Mouse (Mus musculus) embryonic facial prominence, embryonic 11.5 days (tissue): ENCODE measurements around the gene Ppp1r12b. TPM values are rescaled to one million over a fixed set of nuclear protein-coding genes. Genes with fewer than 3 reads are reported as not detected.

ENCODE experiments used
- ATAC-seq: fragments of 200-750 bp; cut with Nextera tagmentation; replicated peaks from 2 replicates; pipeline ENCODE4 v1.8.0; 2017; ENCODE audit warnings: low read depth; ENCODE audit not compliant: insufficient number of reproducible peaks, low FRiP score, low TSS enrichment
- DNase-seq: peaks from one replicate; pipeline ENCODE4 v3.0.0-alpha.2; 2015; ENCODE audit warnings: low spot score
- H3K27ac ChIP-seq: fragments of 300-500 bp; sonication (generic); replicated peaks from 2 replicates; pipeline ENCODE4 v1.5.1; 2014; ENCODE audit warnings: mild to moderate bottlenecking, low read depth, low read length, control low read depth
- H3K27me3 ChIP-seq: fragments of 300-500 bp; sonication (generic); 2 replicates; pipeline ENCODE4 v1.6.1; 2014; ENCODE audit warnings: mild to moderate bottlenecking, low read length, moderate library complexity, mixed read lengths; ENCODE audit not compliant: control insufficient read depth, insufficient read depth
- H3K36me3 ChIP-seq: fragments of 300-500 bp; sonication (generic); replicated peaks from 2 replicates; pipeline ENCODE4 v1.6.1; 2014; ENCODE audit warnings: low read depth, mild to moderate bottlenecking, low read length, moderate library complexity, mixed read lengths; ENCODE audit not compliant: control insufficient read depth, insufficient read depth
- H3K4me1 ChIP-seq: fragments of 300-500 bp; sonication (generic); 2 replicates; pipeline ENCODE4 v1.6.1; 2014; ENCODE audit warnings: low read length, mixed read lengths; ENCODE audit not compliant: control insufficient read depth, insufficient read depth
- H3K4me2 ChIP-seq: fragments of 300-500 bp; sonication (generic); 2 replicates; pipeline ENCODE4 v1.6.1; 2014; ENCODE audit warnings: low read depth, mild to moderate bottlenecking, control low read depth, low read length, moderate library complexity
- H3K4me3 ChIP-seq: fragments of 300-500 bp; sonication (generic); 2 replicates; pipeline ENCODE4 v1.5.1; 2014; ENCODE audit warnings: low read depth, low read length, control low read depth
- H3K9ac ChIP-seq: fragments of 300-500 bp; sonication (generic); replicated peaks from 2 replicates; pipeline ENCODE4 v1.6.1; 2014; ENCODE audit warnings: mild to moderate bottlenecking, control low read depth, low read length
- H3K9me3 ChIP-seq: fragments of 300-500 bp; sonication (generic); replicated peaks from 2 replicates; pipeline ENCODE4 v1.6.1; 2016; ENCODE audit warnings: mild to moderate bottlenecking, low read length, inconsistent platforms, mixed read lengths; ENCODE audit not compliant: control insufficient read depth
- WGBS: fragments of 180-500 bp; shearing (Covaris S2); extraction: QIAGEN DNeasy Blood & Tissue Kit; methylation state at CpG from one replicate; pipeline ENCODE4 v1.1.7; 2014; 5-methylcytosine and 5-hydroxymethylcytosine counted together
- polyA plus RNA-seq: library from polyadenylated mRNA; unstranded; fragments of >200 nt; fragmentation: Nextera tagmentation; extraction: Ambion mirVana; gene quantifications from 2 replicates; pipeline ENCODE4 v1.2.1, GENCODE M21; 2014

The Ppp1r12b gene
- polyA plus RNA-seq, 1 experiment from 2014 or later: 5.0 TPM

- Histone ChIP-seq H3K36me3 (no peaks in the 10 kb centered on the region), H3K27me3 (no peaks in the 10 kb centered on the region), H3K4me3 (no peak overlapping the region), H3K27ac (no peak overlapping the region), H3K9ac (no peak overlapping the region), H3K9me3 (no peaks in the 10 kb centered on the region), H3K4me2 (no peak overlapping the region), H3K4me1 (no peaks in the 10 kb centered on the region)
- ATAC-seq (no peak), DNase-seq (no peak)
- WGBS: 85% methylated on average over 6 of the region's 6 CpGs
Measured at GRCm38 (mm10) chr1:134936335-134936734, 19.4 kb downstream of the Ppp1r12b start.

- Histone ChIP-seq H3K4me1 (no peaks in the 10 kb centered on the region), H3K4me3 (no peak overlapping the region), H3K36me3 (no peaks in the 10 kb centered on the region), H3K27me3 (no peaks in the 10 kb centered on the region), H3K27ac (no peak overlapping the region), H3K9me3 (no peaks in the 10 kb centered on the region), H3K4me2 (no peak overlapping the region), H3K9ac (no peak overlapping the region)
- DNase-seq: peak; percentile 31
- ATAC-seq: no peak
- 35% methylated on average over 7 of the region's 7 CpGs for WGBS
Measured at GRCm38 (mm10) chr1:134932431-134932830, 23.3 kb downstream of the Ppp1r12b start.

- no peak overlapping the region for H3K9ac ChIP-seq
- WGBS: 83% methylated on average over 6 of the region's 6 CpGs
- no peak overlapping the region for H3K4me3 ChIP-seq
- DNase-seq: no peak
- no peak overlapping the region for H3K4me2 ChIP-seq
- no peaks in the 10 kb centered on the region for H3K36me3 ChIP-seq
- no peaks in the 10 kb centered on the region for H3K9me3 ChIP-seq
- no peak for ATAC-seq
- H3K27me3 ChIP-seq: no peaks in the 10 kb centered on the region
- H3K27ac ChIP-seq: no peak overlapping the region
- H3K4me1 ChIP-seq: no peaks in the 10 kb centered on the region
Measured at GRCm38 (mm10) chr1:134919010-134919409, 36.7 kb downstream of the Ppp1r12b start.

- H3K9ac ChIP-seq: no peak overlapping the region
- no peak overlapping the region for H3K27ac ChIP-seq
- no peak for ATAC-seq
- H3K36me3 ChIP-seq: no peaks in the 10 kb centered on the region
- no peak overlapping the region for H3K4me3 ChIP-seq
- no peaks in the 10 kb centered on the region for H3K4me1 ChIP-seq
- 80% methylated on average over 4 of the region's 4 CpGs for WGBS
- no peak for DNase-seq
- no peaks in the 10 kb centered on the region for H3K9me3 ChIP-seq
- H3K4me2 ChIP-seq: no peak overlapping the region
- no peaks in the 10 kb centered on the region for H3K27me3 ChIP-seq
Measured at GRCm38 (mm10) chr1:134915421-134915820, 40.3 kb downstream of the Ppp1r12b start.

GRCm38 (mm10) chr1:134913535-134913934, 42.2 kb downstream of the Ppp1r12b start:
- no peak overlapping the region for H3K9ac ChIP-seq
- no peaks in the 10 kb centered on the region for H3K9me3 ChIP-seq
- no peak overlapping the region for H3K4me2 ChIP-seq
- no peak overlapping the region for H3K4me3 ChIP-seq
- ATAC-seq (no peak), DNase-seq (no peak)
- 95% methylated on average over 4 of the region's 4 CpGs for WGBS
- H3K27ac ChIP-seq: no peak overlapping the region
- no peaks in the 10 kb centered on the region for H3K27me3 ChIP-seq
- H3K4me1 ChIP-seq: no peaks in the 10 kb centered on the region
- H3K36me3 ChIP-seq: no peaks in the 10 kb centered on the region

GRCm38 (mm10) chr1:134911892-134912291, 43.9 kb downstream of the Ppp1r12b start:
- H3K4me3 ChIP-seq: no peak overlapping the region
- H3K4me1 ChIP-seq: no peaks in the 10 kb centered on the region
- H3K27me3 ChIP-seq: no peaks in the 10 kb centered on the region
- H3K36me3 ChIP-seq: no peaks in the 10 kb centered on the region
- H3K9me3 ChIP-seq: no peaks in the 10 kb centered on the region
- H3K27ac ChIP-seq: no peak overlapping the region
- WGBS: 91% methylated on average over 4 of the region's 4 CpGs
- H3K4me2 ChIP-seq: no peak overlapping the region
- no peak overlapping the region for H3K9ac ChIP-seq
- ATAC-seq (no peak), DNase-seq (no peak)

GRCm38 (mm10) chr1:134910037-134910436, 45.7 kb downstream of the Ppp1r12b start:
- H3K27ac ChIP-seq: no peak overlapping the region
- ATAC-seq (no peak), DNase-seq (no peak)
- 30% methylated on average over 3 of the region's 3 CpGs for WGBS
- no peaks in the 10 kb centered on the region for H3K36me3 ChIP-seq
- H3K4me3 ChIP-seq: no peak overlapping the region
- no peak overlapping the region for H3K9ac ChIP-seq
- no peaks in the 10 kb centered on the region for H3K4me1 ChIP-seq
- H3K9me3 ChIP-seq: no peaks in the 10 kb centered on the region
- H3K27me3 ChIP-seq: no peaks in the 10 kb centered on the region
- no peak overlapping the region for H3K4me2 ChIP-seq

GRCm38 (mm10) chr1:134909442-134909841, 46.3 kb downstream of the Ppp1r12b start:
- no peaks in the 10 kb centered on the region for H3K27me3 ChIP-seq
- DNase-seq: no peak
- no peak overlapping the region for H3K4me2 ChIP-seq
- 75% methylated on average over 9 of the region's 9 CpGs for WGBS
- no peak overlapping the region for H3K27ac ChIP-seq
- H3K4me3 ChIP-seq: no peak overlapping the region
- no peaks in the 10 kb centered on the region for H3K9me3 ChIP-seq
- no peak for ATAC-seq
- H3K9ac ChIP-seq: no peak overlapping the region
- H3K36me3 ChIP-seq: no peaks in the 10 kb centered on the region
- H3K4me1 ChIP-seq: no peaks in the 10 kb centered on the region
